In the genomic region with DNA sequence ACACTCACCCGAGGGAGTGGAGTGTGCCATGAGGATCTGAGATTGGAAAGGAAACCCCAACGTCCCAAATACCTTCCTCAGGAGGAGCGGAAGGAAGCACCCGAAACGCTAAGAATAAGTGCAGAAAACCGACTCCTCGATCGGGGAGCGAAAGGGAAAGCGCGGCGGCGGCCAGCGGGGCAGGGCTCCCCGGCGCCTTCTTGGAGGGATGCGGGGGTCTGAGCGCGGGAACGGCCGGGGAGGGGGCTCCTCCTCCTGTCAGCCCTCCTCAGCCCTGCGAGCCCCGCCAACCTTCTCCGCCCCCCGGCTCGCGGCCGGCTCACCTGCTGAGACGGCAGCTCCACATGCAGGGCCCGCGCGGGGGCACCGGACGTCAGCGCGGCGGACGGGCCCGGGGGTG, we compare ENCODE assay signal across 8 mouse cellular contexts. TPM values are rescaled to one million over a fixed set of nuclear protein-coding genes. Genes with fewer than 3 reads are reported as not detected.
DNase-seq lines count a peak whose midpoint lies in the region; ATAC-seq lines count a peak whose summit lies in the region.

No protein-coding gene starts in this region.

- peaks cover 19% of the 10 kb centered on the region for H3K4me1 ChIP-seq in forebrain, embryonic 13.5 days
- H3K4me1 ChIP-seq in liver, embryonic 15.5 days (replicated peaks): peaks cover 49% of the 10 kb centered on the region

- H3K4me2 ChIP-seq in forebrain, embryonic 13.5 days: peak overlapping the region; percentile 80
- H3K4me2 ChIP-seq in liver, embryonic 15.5 days: peak overlapping the region; percentile 92

- ATAC-seq in forebrain, embryonic 13.5 days: peak; percentile 3
- peak; percentile 5 for ATAC-seq in liver, embryonic 15.5 days (ENCODE audit: insufficient read depth)

- H3K27ac ChIP-seq in forebrain, embryonic 13.5 days: peak overlapping the region; percentile 85
- peak overlapping the region; percentile 81 for H3K27ac ChIP-seq in liver, embryonic 15.5 days (replicated peaks)

- H3K9me3 ChIP-seq in forebrain, embryonic 13.5 days (replicated peaks): peaks cover 4% of the 10 kb centered on the region
- H3K9me3 ChIP-seq in liver, embryonic 15.5 days (replicated peaks): no peaks in the 10 kb centered on the region

- H3K27me3 ChIP-seq in forebrain, embryonic 13.5 days: no peaks in the 10 kb centered on the region
- H3K27me3 ChIP-seq in liver, embryonic 15.5 days: no peaks in the 10 kb centered on the region

- H3K36me3 ChIP-seq in forebrain, embryonic 13.5 days (ENCODE audit: poor library complexity, severe bottlenecking): no peaks in the 10 kb centered on the region
- no peaks in the 10 kb centered on the region for H3K36me3 ChIP-seq in liver, embryonic 15.5 days (replicated peaks)

- intact Hi-C loops in left cerebral cortex, postnatal 25 days (cut with DNase I): loop anchor here (5.0 kb wide), 1 partner anchor 127 kb away; a partner anchor contains a TSS

- WGBS in forebrain, embryonic 13.5 days: under 1% methylated on average over 24 of the region's 39 CpGs
- WGBS in liver, embryonic 15.5 days (ENCODE audit: insufficient replicate concordance): 0% methylated on average over 39 of the region's 39 CpGs

- peak overlapping the region; percentile 89 for H3K9ac ChIP-seq in forebrain, embryonic 13.5 days
- peak overlapping the region; percentile 77 for H3K9ac ChIP-seq in liver, embryonic 15.5 days

- H3K4me3 ChIP-seq in forebrain, embryonic 13.5 days: peak overlapping the region; percentile 95
- H3K4me3 ChIP-seq in liver, embryonic 15.5 days (replicated peaks): peak overlapping the region; percentile 86

- peak; percentile 48 for DNase-seq in left cerebral cortex, adult 11 months (ENCODE audit: low spot score)
- DNase-seq in left cerebral cortex, postnatal 25 days (ENCODE audit: low spot score in 2 of 2): no peak
- DNase-seq in ZHBTc4 (ENCODE audit: low read depth, low spot score): peak; percentile 33
- no peak for DNase-seq in urinary bladder, postnatal 4 days (ENCODE audit: low spot score in 2 of 2)
- DNase-seq in adrenal gland, adult (ENCODE audit: inconsistent age in 2 of 2, low spot score in 1 of 2): no peak
- DNase-seq in thymus, postnatal 0 days (ENCODE audit: low spot score): no peak

RNA-seq across cellular contexts. Expression of a gene that starts 0.4 kb away (rescaled TPM):
- total RNA-seq in left cerebral cortex, postnatal 25 days (2021): 10 to 100 TPM; 50.9 to 56.3 TPM
- 13.6 and 14.6 TPM in 2 replicates for polyA plus RNA-seq in forebrain, embryonic 13.5 days (2015; fragmentation: Nextera tagmentation; extraction: Ambion mirVana)
- 8.3 and 9.7 TPM in 2 replicates for polyA plus RNA-seq in liver, embryonic 15.5 days (2015; fragmentation: Nextera tagmentation; extraction: Ambion mirVana)
- polyA plus RNA-seq in thymus, postnatal 0 days (2015; fragmentation: Nextera tagmentation; extraction: Ambion mirVana): 25.8 and 30.9 TPM in 2 replicates

RNA-seq across cellular contexts. Expression of a gene that starts 42.0 kb away (rescaled TPM):
- 10 to 100 TPM; 67.5 to 72.6 TPM for total RNA-seq in left cerebral cortex, postnatal 25 days (2021)
- polyA plus RNA-seq in forebrain, embryonic 13.5 days (2015; fragmentation: Nextera tagmentation; extraction: Ambion mirVana): 7.7 and 7.9 TPM in 2 replicates
- 137 and 174 TPM in 2 replicates for polyA plus RNA-seq in liver, embryonic 15.5 days (2015; fragmentation: Nextera tagmentation; extraction: Ambion mirVana)
- polyA plus RNA-seq in thymus, postnatal 0 days (2015; fragmentation: Nextera tagmentation; extraction: Ambion mirVana): 6.6 and 7.2 TPM in 2 replicates

Comparison
In these comparisons a context has a peak if more than half of its experiments do, and no peak if none do; other contexts are left out.
1. DNase-seq: peak in left cerebral cortex, adult 11 months (single experiment) and ZHBTc4 (single experiment); none in left cerebral cortex, postnatal 25 days (0 of 2), urinary bladder, postnatal 4 days (0 of 2), adrenal gland, adult (0 of 2) and thymus, postnatal 0 days (single experiment).
2. RNA of a gene that starts 42.0 kb away (polyA plus RNA-seq): 137 to 174 TPM in liver, embryonic 15.5 days; 7.7 to 7.9 TPM in forebrain, embryonic 13.5 days and 6.6 to 7.2 TPM in thymus, postnatal 0 days; every median in the first group is over 10 times any median in the second.